Mouse (Mus musculus) cortical plate, adult 2 months (tissue): ENCODE results near the gene Pigk.

Experiments used
- CTCF ChIP-seq: fragments of 200-500 bp; IDR thresholded peaks from 2 replicates; pipeline ENCODE4 v1.5.1; 2011; ENCODE audit warnings: mild to moderate bottlenecking, control low read depth, low read length; ENCODE audit not compliant: insufficient read depth; ENCODE audit errors: extremely low read depth
- POLR2A ChIP-seq: fragments of 200-500 bp; IDR thresholded peaks from 2 replicates; pipeline ENCODE4 v1.6.1; 2011; ENCODE audit warnings: mild to moderate bottlenecking, low read length, control low read depth; ENCODE audit not compliant: insufficient read depth; ENCODE audit errors: extremely low read depth

- TF ChIP-seq POLR2A (no peak), CTCF (no peak)
These were observed 276.9 kb downstream of the Pigk start for GRCm38 (mm10) chr3:152990787-152991186.
